Mouse (Mus musculus) liver, embryonic 11.5 days (tissue): Measurements from ENCODE around the gene Hoxd3. TPM values are rescaled to one million over a fixed set of nuclear protein-coding genes. Genes with fewer than 3 reads are reported as not detected.

Experiments
- ATAC-seq: fragments of 200-750 bp; cut with Nextera tagmentation; replicated peaks from 2 replicates; pipeline ENCODE4 v1.8.0; 2017; ENCODE audit warnings: moderate number of reproducible peaks, mild to moderate bottlenecking, moderate TSS enrichment, moderate library complexity; ENCODE audit not compliant: low FRiP score
- DNase-seq: peaks from one replicate; pipeline ENCODE4 v3.0.0-alpha.2; 2017; ENCODE audit warnings: low spot score
- H3K27ac ChIP-seq: fragments of 300-500 bp; sonication (generic); 2 replicates; pipeline ENCODE4 v1.5.1; 2014; ENCODE audit warnings: mild to moderate bottlenecking, low read depth, low read length, control low read depth
- H3K27me3 ChIP-seq: fragments of 300-500 bp; sonication (generic); replicated peaks from 2 replicates; pipeline ENCODE4 v1.6.1; 2014; ENCODE audit warnings: low read length, mixed read lengths; ENCODE audit not compliant: control insufficient read depth, insufficient read depth
- H3K36me3 ChIP-seq: fragments of 300-500 bp; sonication (generic); 2 replicates; pipeline ENCODE4 v1.6.1; 2014; ENCODE audit warnings: mild to moderate bottlenecking, low read length, moderate library complexity, mixed read lengths; ENCODE audit not compliant: control insufficient read depth, insufficient read depth
- H3K4me1 ChIP-seq: fragments of 300-500 bp; sonication (generic); replicated peaks from 2 replicates; pipeline ENCODE4 v1.6.1; 2014; ENCODE audit warnings: low read length, mixed read lengths; ENCODE audit not compliant: control insufficient read depth, insufficient read depth
- H3K4me2 ChIP-seq: fragments of 300-500 bp; sonication (generic); 2 replicates; pipeline ENCODE4 v1.6.1; 2014; ENCODE audit warnings: mild to moderate bottlenecking, control low read depth, moderate library complexity
- H3K4me3 ChIP-seq: fragments of 300-500 bp; sonication (generic); 2 replicates; pipeline ENCODE4 v1.5.1; 2014; ENCODE audit warnings: low read depth, low read length, control low read depth
- H3K9ac ChIP-seq: fragments of 300-500 bp; sonication (generic); 2 replicates; pipeline ENCODE4 v1.6.1; 2014; ENCODE audit warnings: low read depth, low read length, control low read depth
- H3K9me3 ChIP-seq: fragments of 300-500 bp; sonication (generic); 2 replicates; pipeline ENCODE4 v1.6.1; 2016; ENCODE audit warnings: low read length, inconsistent platforms, mixed read lengths; ENCODE audit not compliant: control insufficient read depth
- WGBS: fragments of 180-500 bp; shearing (Covaris S2); extraction: QIAGEN DNeasy Blood & Tissue Kit; methylation state at CpG from one replicate; pipeline ENCODE4 v1.1.7; 2014; 5-methylcytosine and 5-hydroxymethylcytosine counted together
- polyA plus RNA-seq: library from polyadenylated mRNA; unstranded; fragments of >200 nt; fragmentation: Nextera tagmentation; extraction: Ambion mirVana; gene quantifications from 2 replicates; pipeline ENCODE4 v1.2.1, GENCODE M21; 2014

Hoxd3 gene
- polyA plus RNA-seq, 1 experiment from 2014 or later = 0.47 TPM

DNA sequence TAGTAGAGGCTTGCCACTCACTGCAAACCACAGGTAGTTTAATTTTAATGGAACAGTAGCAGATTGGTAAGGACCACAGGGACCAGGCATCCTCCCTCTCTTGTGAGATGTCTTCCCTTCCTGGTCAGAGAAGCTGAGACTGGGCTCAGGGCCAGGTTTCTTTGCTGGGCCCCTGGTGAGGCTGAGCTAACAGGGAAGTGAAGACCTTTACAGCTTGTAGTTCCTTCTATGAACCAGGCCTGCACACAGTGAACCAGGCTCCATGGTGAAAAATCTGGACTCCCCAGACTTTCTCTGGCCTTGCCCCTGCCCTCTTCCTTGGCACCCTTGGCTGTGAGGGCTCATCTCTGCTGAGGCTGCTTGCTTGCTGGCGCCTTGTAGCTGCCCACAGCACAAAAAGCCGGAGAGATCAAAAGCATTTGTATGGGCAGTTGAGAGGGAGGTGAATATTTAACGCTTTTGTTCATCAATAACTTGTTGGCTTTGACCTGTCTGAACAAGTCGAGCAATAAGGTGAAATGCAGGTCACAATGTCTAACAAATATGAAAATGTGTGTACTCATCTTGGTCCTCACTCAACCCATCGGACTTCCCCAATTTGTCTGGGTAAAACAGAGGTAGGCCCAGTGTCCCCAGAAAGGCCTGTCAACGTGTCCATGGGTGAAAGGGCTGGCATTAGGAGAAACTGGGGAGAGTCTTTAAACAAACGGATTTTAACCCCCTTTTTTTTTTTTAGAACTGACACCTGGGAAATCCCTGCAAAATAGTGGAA lies 12.7 kb downstream of the Hoxd3 start:
- no peak overlapping the region for H3K4me3 ChIP-seq
- 0 out of 2 replicates have a peak, but pooled peaks cover 2% of the 10 kb centered on the region for H3K4me1 ChIP-seq
- H3K9me3 ChIP-seq = no peaks in the 10 kb centered on the region
- no peaks in the 10 kb centered on the region for H3K36me3 ChIP-seq
- peaks cover 100% of the 10 kb centered on the region for H3K27me3 ChIP-seq
- WGBS = 38% methylated on average over 7 of the region's 7 CpGs
- no peak overlapping the region for H3K27ac ChIP-seq
- H3K9ac ChIP-seq = no peak overlapping the region
- DNase-seq = peak; percentile 31
- no peak overlapping the region for H3K4me2 ChIP-seq
- ATAC-seq = no peak

DNA sequence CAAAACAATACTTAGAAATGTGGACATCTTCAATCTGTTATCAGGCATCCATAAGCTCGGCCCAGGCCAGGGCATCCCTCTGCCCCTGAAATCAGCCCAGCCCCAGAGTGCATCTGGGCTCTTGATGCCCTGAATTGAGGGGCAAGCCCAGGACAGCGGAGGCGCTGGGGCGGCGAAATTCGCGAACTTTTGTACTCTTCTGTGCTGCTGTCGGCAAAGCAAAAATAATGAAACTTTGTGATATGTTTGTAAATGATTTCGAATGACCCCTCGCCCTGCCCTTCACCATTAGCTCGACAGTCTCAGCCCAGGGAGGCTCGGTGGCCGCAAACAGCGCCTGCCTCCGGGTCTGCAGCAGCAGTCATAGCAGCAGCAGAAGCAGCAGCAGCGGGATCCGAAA lies 13.4 kb downstream of the Hoxd3 start:
- no peaks in the 10 kb centered on the region for H3K9me3 ChIP-seq
- no peak overlapping the region for H3K27ac ChIP-seq
- ATAC-seq (no peak), DNase-seq (peak; percentile 39)
- H3K36me3 ChIP-seq = no peaks in the 10 kb centered on the region
- no peak overlapping the region for H3K4me2 ChIP-seq
- 0 out of 2 replicates have a peak, but pooled peaks cover 2% of the 10 kb centered on the region for H3K4me1 ChIP-seq
- no peak overlapping the region for H3K9ac ChIP-seq
- H3K4me3 ChIP-seq = no peak overlapping the region
- WGBS = 21% methylated on average over 17 of the region's 17 CpGs
- H3K27me3 ChIP-seq = peaks cover 98% of the 10 kb centered on the region

DNA sequence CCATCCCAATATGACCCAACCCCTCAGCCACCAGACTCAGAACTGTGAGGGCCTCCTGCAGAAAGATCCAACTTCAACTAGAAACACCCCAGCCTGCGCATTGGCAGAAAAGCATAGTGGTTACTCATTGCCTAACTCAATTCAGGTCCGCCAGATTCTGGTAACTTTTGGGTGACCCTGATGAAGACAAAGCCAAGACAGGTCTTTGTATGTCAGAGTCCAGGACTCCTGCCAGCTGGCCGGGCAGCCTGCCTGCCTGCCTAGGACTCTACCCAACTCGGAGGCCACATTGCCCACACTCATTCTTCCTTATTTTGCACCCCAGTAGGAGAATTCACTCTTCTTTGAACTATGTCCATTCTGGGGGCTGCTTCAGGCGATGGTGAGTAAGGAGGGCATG lies 14.8 kb downstream of the Hoxd3 start, which contains the start of gene Gm28230:
Gm28230 (plus strand) TSS at position 178 of the 400 bp plus-strand sequence.
- Histone ChIP-seq H3K36me3 (no peaks in the 10 kb centered on the region), H3K27ac (no peak within 1 kb of the TSS), H3K4me2 (peak within 1 kb of the TSS; percentile 57), H3K9me3 (no peaks in the 10 kb centered on the region), H3K27me3 (peaks cover 98% of the 10 kb centered on the region), H3K4me3 (peak within 1 kb of the TSS; percentile 44), H3K4me1 (0 out of 2 replicates have a peak, but pooled peaks cover 2% of the 10 kb centered on the region), H3K9ac (no peak within 1 kb of the TSS)
- no peak for ATAC-seq
- DNase-seq = peak; percentile 33
- WGBS = 22% methylated on average over 5 of the region's 5 CpGs

DNA sequence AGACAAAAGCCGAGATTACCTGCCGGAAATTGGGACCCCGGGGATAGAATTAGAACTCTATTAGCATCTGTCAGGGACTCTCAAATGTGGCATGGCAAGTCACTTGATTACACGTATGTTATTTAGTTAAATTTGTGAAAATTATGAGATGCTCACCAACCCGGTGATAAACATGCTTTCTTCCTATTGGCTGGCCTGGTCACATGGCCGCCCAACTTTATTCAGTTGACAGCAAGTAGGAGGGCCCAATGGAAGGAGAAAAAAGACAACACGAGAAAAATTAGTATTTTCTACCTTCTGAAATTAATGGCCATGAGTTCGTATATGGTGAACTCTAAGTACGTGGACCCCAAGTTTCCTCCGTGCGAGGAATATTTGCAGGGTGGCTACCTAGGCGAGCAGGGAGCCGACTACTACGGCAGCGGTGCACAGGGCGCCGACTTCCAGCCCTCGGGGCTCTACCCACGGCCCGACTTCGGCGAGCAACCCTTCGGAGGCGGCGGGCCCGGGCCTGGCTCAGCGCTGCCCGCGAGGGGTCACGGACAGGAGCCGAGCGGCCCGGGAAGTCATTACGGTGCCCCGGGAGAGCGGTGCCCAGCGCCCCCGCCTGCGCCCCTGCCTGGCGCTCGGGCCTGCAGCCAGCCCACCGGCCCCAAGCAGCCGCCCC lies 15.4 kb downstream of the Hoxd3 start:
- Histone ChIP-seq H3K4me1 (0 out of 2 replicates have a peak, but pooled peaks cover 2% of the 10 kb centered on the region), H3K4me2 (peak overlapping the region; percentile 57), H3K9me3 (no peaks in the 10 kb centered on the region), H3K4me3 (peak overlapping the region; percentile 44), H3K27me3 (peaks cover 98% of the 10 kb centered on the region), H3K27ac (no peak overlapping the region), H3K36me3 (no peaks in the 10 kb centered on the region), H3K9ac (no peak overlapping the region)
- 4% methylated on average over 43 of the region's 43 CpGs for WGBS
- ATAC-seq = no peak
- DNase-seq = no peak

DNA sequence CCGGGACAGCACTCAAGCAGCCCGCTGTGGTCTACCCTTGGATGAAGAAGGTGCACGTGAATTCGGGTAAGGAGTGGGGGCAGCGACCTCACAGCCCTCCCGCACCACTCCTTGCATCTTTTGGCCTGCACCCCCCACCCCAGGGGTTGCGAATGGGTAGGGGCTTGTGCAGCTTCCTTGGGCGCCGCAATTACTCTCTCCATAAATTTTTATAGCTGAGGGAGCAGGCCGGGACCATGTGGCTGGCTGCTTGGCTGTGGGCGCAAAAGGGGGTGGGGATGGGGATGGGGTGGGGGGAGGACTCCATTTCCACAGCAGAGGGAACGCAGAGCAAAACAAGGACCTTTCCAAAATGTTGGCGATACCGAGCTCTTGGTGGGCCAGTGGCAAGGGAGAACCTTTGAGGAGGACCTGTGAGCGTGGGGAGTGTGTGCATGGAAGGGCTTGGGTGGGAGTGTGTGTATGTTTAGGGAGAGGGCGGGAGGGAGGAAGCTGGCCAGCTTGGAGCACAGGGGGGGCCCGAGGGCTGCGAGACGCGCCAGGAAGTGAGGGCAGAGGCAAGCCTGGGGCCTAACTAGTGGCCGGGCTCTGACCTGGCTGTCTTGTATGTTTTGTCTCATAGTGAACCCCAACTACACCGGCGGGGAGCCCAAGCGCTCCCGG lies 16.0 kb downstream of the Hoxd3 start:
- peaks cover 2% of the 10 kb centered on the region; the same call in 1 of the 2 replicates for H3K4me1 ChIP-seq
- peak overlapping the region; percentile 57 for H3K4me2 ChIP-seq
- H3K9me3 ChIP-seq = no peaks in the 10 kb centered on the region
- H3K27ac ChIP-seq = no peak overlapping the region
- no peak overlapping the region for H3K9ac ChIP-seq
- no peak for DNase-seq
- H3K27me3 ChIP-seq = peaks cover 98% of the 10 kb centered on the region
- peak overlapping the region; percentile 44 for H3K4me3 ChIP-seq
- no peak for ATAC-seq
- WGBS = 8% methylated on average over 24 of the region's 25 CpGs
- H3K36me3 ChIP-seq = no peaks in the 10 kb centered on the region

DNA sequence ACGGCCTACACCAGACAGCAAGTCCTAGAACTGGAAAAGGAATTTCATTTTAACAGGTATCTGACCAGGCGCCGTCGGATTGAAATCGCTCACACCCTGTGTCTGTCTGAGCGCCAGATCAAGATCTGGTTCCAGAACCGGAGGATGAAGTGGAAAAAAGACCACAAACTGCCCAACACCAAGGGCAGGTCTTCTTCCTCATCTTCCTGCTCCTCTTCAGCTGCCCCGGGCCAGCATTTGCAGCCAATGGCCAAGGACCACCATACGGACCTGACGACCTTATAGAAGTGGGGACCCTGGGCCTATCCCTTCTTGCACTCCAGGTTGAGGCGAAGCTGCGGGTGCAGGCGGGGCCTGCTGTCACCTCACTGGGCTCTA lies 16.6 kb downstream of the Hoxd3 start:
- H3K27me3 ChIP-seq = peaks cover 98% of the 10 kb centered on the region

DNA sequence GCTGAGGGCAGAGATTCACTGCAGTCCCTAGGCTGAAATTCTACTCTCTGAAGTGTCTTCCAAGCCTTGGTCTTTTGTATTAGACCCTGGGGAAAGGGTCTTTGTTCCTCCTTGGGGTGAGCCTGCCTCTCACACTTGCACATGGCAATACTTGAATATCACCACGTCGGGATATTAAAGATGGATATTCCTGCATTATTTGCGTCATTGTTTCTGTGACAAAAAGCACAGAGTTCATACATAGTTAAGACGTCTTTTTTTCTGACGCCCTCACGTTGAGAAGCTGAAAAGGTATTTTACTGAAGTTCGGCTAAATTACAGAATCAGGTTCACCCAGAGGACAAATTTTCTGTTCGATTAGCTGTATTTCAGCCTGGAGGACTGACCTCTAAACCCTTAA lies 18.6 kb downstream of the Hoxd3 start:
- H3K36me3 ChIP-seq = no peaks in the 10 kb centered on the region
- no peak for ATAC-seq
- DNase-seq = no peak
- H3K27me3 ChIP-seq = peaks cover 98% of the 10 kb centered on the region
- H3K27ac ChIP-seq = no peak overlapping the region
- no peak overlapping the region for H3K9ac ChIP-seq
- 29% methylated on average over 8 of the region's 8 CpGs for WGBS
- peaks cover 2% of the 10 kb centered on the region; the same call in 1 of the 2 replicates for H3K4me1 ChIP-seq
- no peak overlapping the region for H3K4me2 ChIP-seq
- no peaks in the 10 kb centered on the region for H3K9me3 ChIP-seq
- H3K4me3 ChIP-seq = no peak overlapping the region

More for the DNA sequence above, 16.6 kb downstream of the Hoxd3 start:
- H3K4me1 ChIP-seq = peaks cover 2% of the 10 kb centered on the region; the same call in 1 of the 2 replicates
- ATAC-seq (no peak), DNase-seq (peak; percentile 33)
- 28% methylated on average over 13 of the region's 13 CpGs for WGBS
- no peak overlapping the region for H3K9ac ChIP-seq
- no peak overlapping the region for H3K27ac ChIP-seq
- H3K9me3 ChIP-seq = no peaks in the 10 kb centered on the region
- H3K4me3 ChIP-seq = no peak overlapping the region
- no peaks in the 10 kb centered on the region for H3K36me3 ChIP-seq
- no peak overlapping the region for H3K4me2 ChIP-seq

DNA sequence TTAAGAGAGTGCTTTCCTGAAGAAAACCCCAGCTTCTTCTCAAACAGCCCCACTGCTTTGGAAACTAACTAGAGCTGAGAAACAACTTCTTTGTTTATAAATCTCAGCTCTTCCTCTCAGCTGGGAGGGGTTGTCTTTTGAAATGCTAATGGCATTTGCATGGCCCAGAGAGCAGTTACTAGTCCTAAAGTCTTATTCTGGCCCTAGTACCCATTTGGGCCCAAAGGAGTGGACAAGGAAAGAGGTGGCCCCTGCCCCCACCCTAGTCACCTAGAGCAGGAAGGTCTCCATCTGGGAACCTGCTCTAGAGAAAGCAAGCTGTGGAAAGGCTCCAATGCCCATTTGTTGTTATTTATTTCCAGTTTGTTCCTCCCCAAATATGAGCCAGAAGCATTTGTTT lies 19.3 kb downstream of the Hoxd3 start:
- H3K9ac ChIP-seq = no peak overlapping the region
- ATAC-seq (no peak), DNase-seq (no peak)
- no peak overlapping the region for H3K4me2 ChIP-seq
- H3K36me3 ChIP-seq = no peaks in the 10 kb centered on the region
- H3K4me1 ChIP-seq = peaks cover 2% of the 10 kb centered on the region; the same call in 1 of the 2 replicates
- H3K27ac ChIP-seq = no peak overlapping the region
- no peak overlapping the region for H3K4me3 ChIP-seq
- no peaks in the 10 kb centered on the region for H3K9me3 ChIP-seq
- H3K27me3 ChIP-seq = peaks cover 98% of the 10 kb centered on the region
